Mouse (Mus musculus): Measurements from ENCODE around the gene Inpp5d.

GRCm38 (mm10) chr1:87709020-87709419 is 88.9 kb downstream of the Inpp5d start:
- TF ChIP-seq CTCF (IDR thresholded peaks at IDR 0.05; ENCODE audit: extremely low read depth, insufficient read length, insufficient replicate concordance, low read depth, low read length) = no peak
- TF ChIP-seq POLR2A (IDR thresholded peaks at IDR 0.05; ENCODE audit: low read depth, low read length) = no peak
